Mouse (Mus musculus) olfactory bulb, adult 2 months (tissue): ENCODE measurements around the gene Tuba4a. TPM values are rescaled to one million over a fixed set of nuclear protein-coding genes. Genes with fewer than 3 reads are reported as not detected.
A peak's percentile ranks its signal among the peaks of the same experiment; 100 is the strongest.

Experiments
- H3K27ac ChIP-seq: fragments of 200-500 bp; 2 replicates; pipeline ENCODE4 v1.5.1; 2012; ENCODE audit warnings: low read depth, low read length; ENCODE audit not compliant: insufficient read depth
- H3K4me1 ChIP-seq: fragments of 200-500 bp; 2 replicates; pipeline ENCODE4 v1.6.1; 2012; ENCODE audit warnings: low read length; ENCODE audit not compliant: control insufficient read depth, insufficient read depth
- H3K4me3 ChIP-seq: fragments of 200-500 bp; 2 replicates; pipeline ENCODE4 v1.5.1; 2012; ENCODE audit warnings: mild to moderate bottlenecking, low read depth, low read length, moderate library complexity; ENCODE audit not compliant: insufficient read depth
- CTCF ChIP-seq: fragments of 200-500 bp; IDR thresholded peaks from 2 replicates; pipeline ENCODE4 v1.5.1; 2012; ENCODE audit warnings: low read depth, mild to moderate bottlenecking, low read length, moderate library complexity; ENCODE audit not compliant: insufficient read depth
- POLR2A ChIP-seq: fragments of 200-500 bp; IDR thresholded peaks from 2 replicates; pipeline ENCODE4 v1.6.1; 2012; ENCODE audit warnings: mild to moderate bottlenecking, low read depth, low read length, moderate library complexity; ENCODE audit not compliant: insufficient read depth
- WGBS: fragments of 180-500 bp; shearing (Covaris S2); methylation state at CpG from one replicate; pipeline ENCODE4 v1.1.7; 2018; 5-methylcytosine and 5-hydroxymethylcytosine counted together
- polyA plus RNA-seq: library from polyadenylated mRNA; stranded (reverse); fragments of >200 nt; gene quantifications from 2 replicates; pipeline ENCODE4 v1.2.4, GENCODE M21; 2012; ENCODE audit warnings: low replicate concordance; ENCODE audit not compliant: missing spikeins, insufficient read depth, insufficient read length

Gene Tuba4a
- polyA plus RNA-seq, 1 experiment, result not detected

- WGBS, result 79% methylated on average over 13 of the region's 13 CpGs
- Histone ChIP-seq H3K4me1 (peaks cover 38% of the 10 kb centered on the region), H3K4me3 (no peak overlapping the region), H3K27ac (no peak overlapping the region)
- TF ChIP-seq CTCF (no peak), POLR2A (no peak)
Measured at GRCm38 (mm10) chr1:75252308-75252707, 32.6 kb upstream of the Tuba4a start.

DNA sequence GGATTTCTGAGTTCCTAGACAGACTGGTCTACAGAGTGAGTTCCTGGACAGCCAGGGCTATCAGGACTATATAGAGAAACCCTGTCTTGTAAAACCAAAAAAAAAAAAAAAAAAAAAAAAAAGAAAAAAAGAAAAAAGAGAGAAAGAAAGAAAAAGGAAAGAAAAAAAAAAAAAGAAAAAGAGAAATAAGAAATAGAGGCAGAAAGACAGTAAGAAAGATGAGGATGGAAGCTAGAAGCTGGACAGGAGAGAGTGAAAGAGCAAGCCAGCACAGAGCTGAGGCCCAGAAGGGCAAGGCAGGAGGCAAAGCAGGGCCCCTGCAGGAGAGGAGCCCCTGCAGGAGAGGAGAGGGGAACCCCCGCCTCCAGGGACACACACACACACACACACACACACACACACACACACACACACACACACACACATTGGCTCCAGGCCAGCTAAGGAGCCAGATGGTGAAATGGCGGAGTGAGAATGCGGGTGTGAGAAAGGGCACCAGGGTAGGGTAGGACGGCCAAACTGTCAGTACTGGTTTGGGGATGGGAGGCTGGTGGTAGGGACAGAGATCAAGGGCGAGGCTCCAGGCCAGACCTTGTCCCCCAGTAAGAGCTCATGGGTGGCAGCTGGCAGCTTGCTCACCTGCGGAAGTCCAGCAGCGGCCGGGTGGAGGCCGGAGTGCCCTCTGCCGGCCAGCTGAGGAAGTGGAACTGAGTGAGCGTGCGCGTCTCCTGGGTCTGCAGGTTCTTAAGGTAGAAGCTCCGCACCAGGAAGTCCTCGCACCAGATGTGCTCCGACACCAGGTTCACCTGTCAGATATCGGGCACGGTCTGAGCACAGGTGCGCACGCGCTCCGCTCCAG lies 31.7 kb upstream of the Tuba4a start:
- WGBS, result 8% methylated on average over 21 of the region's 22 CpGs
- Histone ChIP-seq H3K27ac (0 out of 2 replicates have a peak overlapping the region, but pooled peaks have one; percentile 14), H3K4me1 (peaks cover 42% of the 10 kb centered on the region), H3K4me3 (peak overlapping the region; percentile 12)
- TF ChIP-seq CTCF (peak; percentile 87), POLR2A (no peak)

GRCm38 (mm10) chr1:75250498-75250897 lies 30.8 kb upstream of the Tuba4a start:
- WGBS, result 81% methylated on average over 3 of the region's 3 CpGs
- TF ChIP-seq POLR2A (no peak), CTCF (no peak)
- H3K4me3 ChIP-seq, result no peak overlapping the region

GRCm38 (mm10) chr1:75248041-75248772 lies 28.5 kb upstream of the Tuba4a start:
- peaks cover 51% of the 10 kb centered on the region for H3K4me1 ChIP-seq
- H3K27ac ChIP-seq, result peak overlapping the region; percentile 47; the same call in 1 of the 2 replicates
- 38% methylated on average over 9 of the region's 9 CpGs for WGBS
- no peak overlapping the region for H3K4me3 ChIP-seq
- TF ChIP-seq CTCF, result no peak
- no peak for TF ChIP-seq POLR2A

More at GRCm38 (mm10) chr1:75250498-75250897, 30.8 kb upstream of the Tuba4a start:
- no peak overlapping the region for H3K27ac ChIP-seq
- peaks cover 39% of the 10 kb centered on the region for H3K4me1 ChIP-seq

DNA sequence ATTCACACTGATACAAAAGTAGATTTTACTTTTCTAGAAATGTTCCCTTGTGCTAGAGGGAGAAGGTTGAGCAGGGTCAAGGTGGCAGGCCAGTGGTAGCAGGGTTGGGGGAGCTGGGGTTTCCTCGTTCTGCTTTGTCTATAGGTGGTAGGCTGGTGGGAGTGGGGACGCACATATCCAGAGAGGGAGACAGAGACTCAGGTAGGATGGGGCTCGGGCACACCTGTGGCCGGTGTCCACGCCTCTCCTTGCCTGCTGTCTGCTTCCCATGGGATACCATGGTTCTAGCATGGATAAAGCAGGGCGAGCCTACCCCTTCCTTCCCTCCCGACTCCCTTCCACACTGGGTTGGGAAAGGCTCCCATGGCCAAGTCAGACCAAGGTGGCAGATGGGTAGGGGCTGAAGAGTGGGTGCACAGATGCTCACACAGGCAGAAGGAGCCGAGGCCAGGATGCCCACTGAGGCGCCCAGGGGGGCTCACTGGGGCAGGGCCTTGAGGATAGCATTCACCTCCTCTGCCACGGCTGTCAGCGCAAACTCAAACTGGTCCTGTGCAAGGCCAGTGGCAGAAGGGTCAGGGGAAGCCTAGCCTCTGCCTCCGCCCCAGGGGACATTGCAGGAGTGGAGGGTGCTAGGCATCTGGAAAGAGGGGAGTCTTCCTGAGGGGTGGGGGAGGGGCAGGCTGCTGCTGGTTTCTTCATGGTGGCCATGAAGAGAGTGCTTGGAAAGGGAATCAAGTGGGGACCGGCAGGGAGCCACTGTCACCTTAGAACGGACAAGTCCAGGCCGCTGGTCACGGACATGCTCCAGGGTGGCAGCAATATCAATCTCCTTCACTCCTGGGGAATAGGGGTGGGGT lies 27.6 kb upstream of the Tuba4a start:
- TF ChIP-seq POLR2A, result no peak
- TF ChIP-seq CTCF, result no peak
- H3K4me1 ChIP-seq, result peaks cover 46% of the 10 kb centered on the region
- H3K27ac ChIP-seq, result peak overlapping the region; percentile 47; the same call in 1 of the 2 replicates
- WGBS, result 80% methylated on average over 16 of the region's 16 CpGs
- H3K4me3 ChIP-seq, result no peak overlapping the region

DNA sequence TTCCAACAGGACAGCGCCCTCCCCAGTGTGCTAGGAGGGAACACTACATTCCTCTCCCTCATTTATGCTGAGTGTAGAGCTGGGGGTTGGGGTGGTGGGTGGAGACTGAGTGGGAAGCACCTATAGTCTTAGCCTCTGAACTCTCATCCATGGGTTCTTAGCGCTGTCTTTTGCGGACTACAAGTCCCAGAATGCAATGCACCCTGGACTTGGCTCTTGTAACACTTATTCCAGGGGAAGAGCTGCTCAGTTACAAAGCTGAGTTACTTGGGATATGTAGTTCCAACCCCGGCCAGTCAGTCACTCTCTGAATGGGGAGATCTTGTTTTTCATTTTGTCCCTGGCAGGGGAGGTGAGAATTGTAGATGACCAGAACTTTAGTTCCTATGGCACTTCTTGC lies 25.2 kb upstream of the Tuba4a start:
- peaks cover 37% of the 10 kb centered on the region for H3K4me1 ChIP-seq
- 19% methylated on average over 4 of the region's 4 CpGs for WGBS
- no peak overlapping the region for H3K27ac ChIP-seq
- H3K4me3 ChIP-seq, result no peak overlapping the region
- TF ChIP-seq POLR2A (no peak), CTCF (no peak)

GRCm38 (mm10) chr1:75244175-75244826 lies 24.6 kb upstream of the Tuba4a start:
- Histone ChIP-seq H3K27ac (no peak overlapping the region), H3K4me1 (peaks cover 37% of the 10 kb centered on the region), H3K4me3 (no peak overlapping the region)
- TF ChIP-seq POLR2A (no peak), CTCF (no peak)
- 69% methylated on average over 12 of the region's 12 CpGs for WGBS

GRCm38 (mm10) chr1:75243411-75243810 lies 23.7 kb upstream of the Tuba4a start:
- no peak overlapping the region for H3K27ac ChIP-seq
- H3K4me1 ChIP-seq, result peaks cover 30% of the 10 kb centered on the region
- 92% methylated on average over 14 of the region's 14 CpGs for WGBS
- no peak overlapping the region for H3K4me3 ChIP-seq
- TF ChIP-seq POLR2A (no peak), CTCF (no peak)
